Mouse (Mus musculus) intestine, embryonic 15.5 days (tissue): Measurements from ENCODE around the gene Gm13057. TPM values are rescaled to one million over a fixed set of nuclear protein-coding genes. Genes with fewer than 3 reads are reported as not detected.
"Not testable (repeated sequence)": the region's sequence is repeated elsewhere in the genome, so short reads cannot be mapped to it uniquely, and the experiment has no call there.

ENCODE experiments used
- ATAC-seq: fragments of 200-750 bp; cut with Nextera tagmentation; 2 replicates; pipeline ENCODE4 v1.8.0; 2017; ENCODE audit warnings: moderate TSS enrichment, moderate library complexity
- H3K27ac ChIP-seq: fragments of 300-500 bp; sonication (generic); 2 replicates; pipeline ENCODE4 v1.5.1; 2015; ENCODE audit warnings: mild to moderate bottlenecking, inconsistent platforms
- H3K27me3 ChIP-seq: fragments of 300-500 bp; sonication (generic); replicated peaks from 2 replicates; pipeline ENCODE4 v1.6.1; 2015; ENCODE audit warnings: inconsistent platforms
- H3K36me3 ChIP-seq: fragments of 300-500 bp; sonication (generic); 2 replicates; pipeline ENCODE4 v1.6.1; 2015; ENCODE audit warnings: inconsistent platforms
- H3K4me1 ChIP-seq: fragments of 300-500 bp; sonication (generic); replicated peaks from 2 replicates; pipeline ENCODE4 v1.6.1; 2015; ENCODE audit warnings: inconsistent platforms
- H3K4me2 ChIP-seq: fragments of 300-500 bp; sonication (generic); replicated peaks from 2 replicates; pipeline ENCODE4 v1.6.1; 2015; ENCODE audit warnings: mild to moderate bottlenecking, inconsistent platforms
- H3K4me3 ChIP-seq: fragments of 300-500 bp; sonication (generic); replicated peaks from 2 replicates; pipeline ENCODE4 v1.5.1; 2015; ENCODE audit warnings: inconsistent platforms
- H3K9ac ChIP-seq: fragments of 300-500 bp; sonication (generic); 2 replicates; pipeline ENCODE4 v1.6.1; 2015; ENCODE audit warnings: inconsistent platforms
- H3K9me3 ChIP-seq: fragments of 300-500 bp; sonication (generic); 2 replicates; pipeline ENCODE4 v1.6.1; 2016; ENCODE audit warnings: inconsistent platforms
- whole genome bisulfite sequencing: fragments of 180-500 bp; shearing (Covaris S2); methylation state at CpG from one replicate; pipeline ENCODE4 v1.1.7; 2015; 5-methylcytosine and 5-hydroxymethylcytosine counted together
- polyA plus RNA-seq: library from polyadenylated mRNA; unstranded; fragments of >200 nt; fragmentation: Nextera tagmentation; extraction: Ambion mirVana; gene quantifications from 2 replicates; pipeline ENCODE4 v1.2.1, GENCODE M21; 2015

Gm13057 gene
- polyA plus RNA-seq, result not detected in 2 replicates

- H3K9me3 ChIP-seq, H3K27ac ChIP-seq, H3K4me2 ChIP-seq, H3K36me3 ChIP-seq, H3K9ac ChIP-seq, H3K4me1 ChIP-seq, H3K4me3 ChIP-seq, ATAC-seq, H3K27me3 ChIP-seq: not testable (repeated sequence)
- no CpG with 5 or more reads among the region's 3 CpGs for WGBS
These were observed at the start of gene Gm13057, which contains the start of gene BC080695 for GRCm38 (mm10) chr4:143551400-143551799. TSS of gene Gm13057 (plus strand) at chr4:143551709. TSS of gene BC080695 (plus strand) at chr4:143551700.

DNA sequence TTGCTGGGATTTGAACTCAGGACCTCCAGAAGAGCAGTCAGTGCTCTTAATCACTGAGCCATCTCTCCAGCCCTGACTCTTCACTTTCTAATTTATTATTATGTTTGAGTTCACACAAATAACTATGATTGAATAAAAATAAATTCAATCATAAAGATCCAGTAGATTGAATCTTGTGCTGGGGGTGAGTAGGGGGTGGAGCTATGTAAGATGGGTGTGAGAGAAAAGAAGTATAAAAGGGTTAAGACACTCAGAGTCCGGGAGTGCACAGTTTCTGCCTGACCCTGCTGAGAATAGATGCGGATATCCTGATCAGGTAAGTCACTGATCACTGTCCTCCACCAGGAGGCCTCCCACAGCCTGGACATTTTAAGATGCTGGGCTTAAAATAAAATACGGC is 40.5 kb upstream of the Gm13057 start, which contains the start of gene Gm13043:
TSS of gene Gm13043 (plus strand) at position 301 of the 400 bp plus-strand sequence.
- ATAC-seq, result no peak
- no peaks in the 10 kb centered on the region for H3K9me3 ChIP-seq
- H3K36me3 ChIP-seq, result no peaks in the 10 kb centered on the region
- H3K9ac ChIP-seq, result no peak within 1 kb of the TSS
- H3K4me3 ChIP-seq, result no peak within 1 kb of the TSS
- no peak within 1 kb of the TSS for H3K4me2 ChIP-seq
- 78% methylated on average over 3 of the region's 3 CpGs for WGBS
- H3K27ac ChIP-seq, result no peak within 1 kb of the TSS
- no peaks in the 10 kb centered on the region for H3K4me1 ChIP-seq
- no peaks in the 10 kb centered on the region for H3K27me3 ChIP-seq

DNA sequence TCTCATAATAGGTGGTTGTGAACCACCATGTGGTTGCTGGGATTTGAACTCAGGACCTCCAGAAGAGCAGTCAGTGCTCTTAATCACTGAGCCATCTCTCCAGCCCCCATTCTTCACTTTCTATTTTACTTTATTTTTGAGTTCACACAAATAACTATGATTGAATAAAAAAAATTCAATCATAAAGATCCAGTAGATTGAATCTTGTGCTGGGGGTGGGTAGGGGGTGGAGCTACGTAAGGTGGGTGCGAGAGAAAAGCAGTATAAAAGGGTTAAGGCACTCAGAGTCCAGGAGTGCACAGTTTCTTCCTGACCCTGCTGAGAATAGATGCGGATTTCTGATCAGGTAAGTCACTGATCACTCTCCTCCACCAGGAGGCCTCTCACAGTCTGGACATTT is 15.9 kb upstream of the Gm13057 start, which contains the start of gene Gm13040:
TSS of gene Gm13040 (plus strand) at position 301 of the 400 bp plus-strand sequence.
- no CpG with 5 or more reads among the region's 3 CpGs for WGBS
- H3K27me3 ChIP-seq, H3K4me2 ChIP-seq, H3K9me3 ChIP-seq, H3K9ac ChIP-seq, H3K4me3 ChIP-seq, H3K36me3 ChIP-seq, ATAC-seq, H3K4me1 ChIP-seq, H3K27ac ChIP-seq: not testable (repeated sequence)

Other genes starting within 250 kb of the Gm13057 start
- gene Lrrc38, start 202.0 kb upstream of the Gm13057 start, polyA plus RNA-seq, result 0.06 TPM in 1 of 2 replicates, not detected in the other
- gene Pramel1, start 157.3 kb upstream of the Gm13057 start, polyA plus RNA-seq, result not detected in 2 replicates
- gene Pramef8, start 139.3 kb upstream of the Gm13057 start, polyA plus RNA-seq, result 13.2 and 15.1 TPM in 2 replicates
- not detected in 2 replicates for gene Oog4, start 101.4 kb upstream of the Gm13057 start, polyA plus RNA-seq
- not detected in 2 replicates for gene Gm13043, start 40.4 kb upstream of the Gm13057 start, polyA plus RNA-seq
- gene Gm13040, start 15.8 kb upstream of the Gm13057 start, polyA plus RNA-seq, result not detected in 2 replicates
- gene BC080695, start within 50 bp of the Gm13057 start, polyA plus RNA-seq, result not detected in 2 replicates
- gene Gm13083, start 63.3 kb downstream of the Gm13057 start, polyA plus RNA-seq, result not detected in 2 replicates
- gene Gm13088, start 105.5 kb downstream of the Gm13057 start, polyA plus RNA-seq, result not detected in 2 replicates
- not detected in 2 replicates for gene Gm13089, start 151.0 kb downstream of the Gm13057 start, polyA plus RNA-seq
- not detected in 2 replicates for gene Gm13078, start 167.7 kb downstream of the Gm13057 start, polyA plus RNA-seq
- not detected in 2 replicates for gene Gm13023, start 237.6 kb downstream of the Gm13057 start, polyA plus RNA-seq